Mouse (Mus musculus) gastrocnemius, postnatal 14 days (tissue): ENCODE measurements at regions not wholly inside any gene's neighbourhood (a gene's known extent, or its start where the extent isn't known, plus 50 kb on each side); places are given as distances from the start of the nearest gene placed in this dataset.

ENCODE experiments used
- DNase-seq: peaks from one replicate; pipeline ENCODE4 v3.0.0; 2021; ENCODE audit warnings: mixed read lengths
- intact Hi-C: fragments of 180-260 bp; cut with DNase I; formaldehyde crosslinking; loops from one replicate; pipeline ENCODE4 v1.15.1; 2025; ENCODE audit warnings: low total_unique reads

GRCm38 (mm10) chr19:32881443-32881842, 124.1 kb downstream of the Pten start:
- intact Hi-C loops: no loop called here
- no peak for DNase-seq

GRCm38 (mm10) chr19:32884279-32884678, 127.0 kb downstream of the Pten start:
- intact Hi-C loops: no loop called here
- no peak for DNase-seq

GRCm38 (mm10) chr19:32885481-32886131, 128.3 kb downstream of the Pten start:
- no peak for DNase-seq
- intact Hi-C loops: no loop called here

- intact Hi-C loops: no loop called here
- no peak for DNase-seq
These were observed 129.9 kb downstream of the Pten start for GRCm38 (mm10) chr19:32887190-32887589.

DNA sequence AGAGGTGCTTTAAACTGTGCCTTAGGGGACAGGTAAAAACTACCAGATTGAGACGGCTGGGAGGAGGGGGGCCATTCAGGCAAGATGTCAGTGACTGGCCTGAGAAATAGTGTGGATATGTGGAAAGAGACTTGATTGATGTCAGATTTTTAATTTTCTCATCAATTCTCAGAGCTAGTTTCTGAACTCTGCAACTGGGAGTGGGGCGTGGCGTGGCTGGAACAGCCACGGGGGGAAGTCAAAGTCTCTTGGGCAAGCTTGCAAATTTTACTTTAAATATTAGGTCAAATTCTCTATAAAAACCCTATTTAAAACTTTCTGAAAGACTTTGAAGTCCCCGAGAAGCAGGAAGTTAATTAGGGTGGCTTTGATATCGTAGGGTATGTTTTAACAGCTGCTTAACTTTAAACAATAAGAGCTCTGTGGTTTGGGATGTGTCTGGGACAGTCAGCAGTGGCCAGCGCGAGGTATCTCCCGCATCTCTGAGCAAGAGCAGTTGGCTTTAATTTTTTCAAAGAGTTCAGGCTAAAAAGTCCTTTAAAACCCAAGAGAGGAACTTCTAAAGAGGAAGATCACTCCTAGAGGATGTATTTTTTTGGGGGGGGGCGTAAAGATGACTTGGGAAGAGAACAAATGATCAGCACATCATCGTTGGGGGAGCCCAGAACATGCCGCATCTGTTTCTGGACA, 131.5 kb downstream of the Pten start:
- DNase-seq: no peak
- intact Hi-C loops: no loop called here

DNA sequence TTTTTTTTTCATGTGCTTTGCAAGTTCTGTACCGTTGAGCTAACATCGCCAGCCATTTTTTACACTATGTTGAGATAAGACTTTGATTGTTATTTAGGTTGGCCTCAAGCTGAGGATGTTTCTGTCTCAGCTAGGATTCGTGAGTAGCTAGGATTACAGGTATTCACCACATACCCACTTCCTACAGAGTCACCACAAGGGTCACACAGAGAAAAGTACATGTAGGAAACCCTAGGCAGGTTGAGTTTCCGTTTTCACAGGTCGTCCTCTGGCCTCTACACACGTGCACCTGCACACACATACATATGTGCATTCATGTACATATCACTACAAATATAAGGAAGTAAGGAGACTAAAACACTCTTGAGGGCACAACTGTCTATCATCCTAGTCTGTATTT, 133.5 kb downstream of the Pten start:
- intact Hi-C loops: no loop called here
- no peak for DNase-seq

DNA sequence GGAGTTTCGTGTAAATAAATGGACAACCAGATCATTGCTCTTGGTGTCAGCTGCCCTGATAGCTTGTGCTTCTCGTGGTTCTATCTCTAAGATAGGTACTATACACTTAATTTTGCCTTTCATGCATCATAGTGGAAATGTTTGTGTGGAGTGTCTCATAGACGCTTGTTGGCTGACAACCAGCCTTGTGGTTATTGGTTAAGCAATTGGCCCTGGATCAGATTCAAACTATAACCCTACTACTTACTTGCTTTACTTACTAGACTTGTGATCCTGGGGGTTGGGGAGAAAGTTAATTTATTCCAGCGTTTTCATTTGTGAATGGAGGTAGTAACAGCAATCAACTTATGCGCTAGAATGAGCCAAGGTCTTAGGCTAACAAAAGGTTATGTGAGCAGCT, 135.2 kb downstream of the Pten start:
- intact Hi-C loops: no loop called here
- no peak for DNase-seq

GRCm38 (mm10) chr19:32903454-32904108, 146.3 kb downstream of the Pten start:
- DNase-seq: peak; percentile 59
- intact Hi-C loops: no loop called here

DNA sequence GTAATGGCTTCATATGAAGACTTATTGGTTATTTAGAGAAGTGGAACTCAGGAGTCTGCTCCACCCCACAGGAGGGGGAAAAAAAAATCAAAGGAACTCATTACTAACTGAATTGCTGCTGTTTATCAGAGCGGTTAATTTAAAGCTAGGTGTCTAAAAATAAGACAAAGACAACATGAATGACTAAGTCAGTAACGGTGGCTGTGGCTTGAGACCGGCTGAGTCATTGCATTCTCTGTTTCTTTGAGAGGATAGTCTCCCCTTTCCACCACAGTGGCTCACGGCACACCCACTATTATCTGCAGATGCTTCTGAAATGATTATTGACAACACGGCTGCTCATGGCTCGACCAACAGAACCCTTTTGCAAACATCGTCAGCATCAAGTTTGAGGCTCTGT, 147.2 kb downstream of the Pten start:
- no peak for DNase-seq
- intact Hi-C loops: no loop called here

GRCm38 (mm10) chr19:32905901-32906431, 148.7 kb downstream of the Pten start:
- intact Hi-C loops: no loop called here
- DNase-seq: no peak

- intact Hi-C loops: no loop called here
- no peak for DNase-seq
These were observed 149.5 kb downstream of the Pten start for GRCm38 (mm10) chr19:32906820-32907219.

DNA sequence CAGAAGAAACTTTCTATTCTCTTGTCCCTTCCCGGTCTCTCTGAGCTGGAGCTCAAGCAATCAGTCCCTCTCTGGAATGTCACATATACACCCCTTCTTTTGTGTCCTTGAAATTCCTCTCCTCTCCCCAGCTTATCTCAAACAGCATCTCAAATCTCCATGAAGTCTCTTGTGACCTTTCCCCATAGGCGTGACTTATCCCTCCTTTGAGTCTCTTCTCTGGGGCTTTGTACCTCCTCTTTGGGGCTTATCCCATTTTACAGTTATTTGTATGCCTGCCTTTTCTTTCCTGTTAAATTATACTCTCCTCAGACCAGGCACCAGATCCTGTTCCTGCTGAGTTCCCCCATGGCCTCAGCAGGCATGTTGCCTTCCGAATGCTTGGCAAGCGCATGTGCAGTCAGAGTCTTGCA, 152.8 kb downstream of the Pten start:
- no peak for DNase-seq
- intact Hi-C loops: no loop called here

DNA sequence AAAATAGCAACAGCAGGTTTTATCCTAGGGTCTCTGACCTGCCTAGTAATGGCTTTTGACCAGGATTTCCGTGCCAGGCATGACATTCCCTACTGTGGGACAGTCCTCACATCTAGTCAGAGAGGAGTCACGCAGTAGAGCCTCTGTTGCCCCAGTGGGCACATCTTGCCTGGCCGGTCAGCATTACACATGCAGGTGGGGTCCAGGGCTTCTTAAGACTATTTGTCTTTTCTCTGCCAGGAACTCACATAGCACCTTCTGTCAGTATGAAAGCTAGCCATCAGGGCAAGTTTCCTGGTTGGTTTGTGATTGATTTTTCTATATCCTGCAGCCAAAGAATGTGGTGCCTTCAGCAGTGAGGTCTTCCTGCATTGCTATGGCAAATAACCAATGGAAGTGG, 155.0 kb downstream of the Pten start:
- no peak for DNase-seq
- intact Hi-C loops: no loop called here

- intact Hi-C loops: no loop called here
- DNase-seq: no peak
These were observed 159.4 kb downstream of the Pten start for GRCm38 (mm10) chr19:32916507-32917280.

DNA sequence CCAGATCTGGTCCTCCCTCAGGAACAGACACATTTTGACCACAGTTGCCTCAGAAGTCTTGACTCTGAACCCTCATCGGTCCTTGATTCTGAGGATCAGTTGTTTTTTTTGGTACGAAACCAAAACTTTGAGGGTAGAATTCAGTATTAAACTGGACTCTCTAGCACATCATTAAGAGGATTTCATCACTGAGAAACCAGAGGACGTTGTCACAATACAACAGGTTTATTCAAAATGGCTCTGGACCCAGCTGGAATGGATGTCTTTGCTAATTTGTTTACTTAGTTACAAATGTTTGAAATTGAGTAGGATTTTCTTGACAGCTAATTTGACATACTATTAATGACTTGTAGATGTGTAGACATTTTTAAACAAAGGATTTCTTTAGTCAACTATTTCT, 163.7 kb downstream of the Pten start:
- intact Hi-C loops: no loop called here
- DNase-seq: no peak

DNA sequence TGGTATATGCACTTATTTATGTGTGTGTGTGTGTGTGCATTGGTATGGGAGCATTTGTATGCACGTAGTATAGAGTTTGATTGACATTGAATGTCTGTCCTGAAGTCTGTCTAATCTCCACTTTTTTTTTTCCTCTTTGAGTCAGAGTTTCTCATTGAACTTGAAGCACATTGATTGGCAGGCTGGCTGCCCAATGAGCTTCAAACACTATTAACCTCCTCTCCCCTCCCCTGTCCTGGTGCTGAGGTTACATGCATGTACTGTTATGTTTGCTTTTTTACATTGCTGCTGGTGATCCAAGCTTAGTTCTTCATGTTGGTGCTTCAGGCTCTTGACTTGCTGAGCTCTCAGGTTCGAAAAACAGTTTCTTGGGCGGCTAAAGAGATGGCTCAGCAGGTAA, 166.6 kb downstream of the Pten start:
- intact Hi-C loops: no loop called here
- DNase-seq: no peak

DNA sequence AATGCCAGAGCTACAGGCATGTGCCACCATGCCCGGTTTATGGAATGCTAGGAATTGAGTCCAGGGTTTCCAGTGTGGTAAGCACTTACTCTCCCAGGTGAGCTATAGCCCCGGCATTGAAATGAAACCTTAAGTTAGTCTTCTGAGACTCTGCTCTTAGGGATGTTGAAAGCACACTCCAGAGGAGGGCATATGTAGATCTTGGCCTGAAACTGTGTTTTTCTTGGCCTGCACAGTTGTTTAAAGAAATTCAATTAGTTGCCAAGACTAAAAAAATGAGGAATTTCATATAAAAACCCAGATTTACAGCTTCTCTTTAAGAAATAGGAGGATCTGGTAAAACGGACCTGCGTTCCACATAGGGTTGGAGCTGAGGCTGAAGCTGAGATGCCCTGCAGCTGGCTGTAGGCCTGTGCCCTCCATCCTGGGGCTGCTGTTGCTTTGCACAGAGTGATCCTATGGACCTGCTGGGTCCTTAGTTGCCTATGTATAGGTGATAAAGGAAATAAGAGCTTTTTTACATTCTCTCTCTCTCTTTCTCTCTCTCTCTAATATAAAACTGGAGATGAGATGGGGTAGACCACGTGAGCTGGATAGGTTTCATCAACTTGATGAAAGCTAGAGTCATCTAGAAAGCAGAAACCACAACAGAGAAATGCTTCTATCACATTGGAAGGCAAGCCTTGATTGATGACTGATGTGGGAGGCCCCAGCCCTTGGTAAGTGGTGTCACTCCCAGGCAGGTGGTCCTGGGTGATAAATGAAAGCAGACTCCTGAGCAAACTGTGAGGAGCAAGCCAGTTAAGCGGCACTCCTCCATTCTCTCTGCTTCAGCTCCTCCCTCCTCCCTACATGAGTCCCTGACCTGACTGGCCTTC, 168.6 kb downstream of the Pten start:
- DNase-seq: no peak
- intact Hi-C loops: no loop called here

DNA sequence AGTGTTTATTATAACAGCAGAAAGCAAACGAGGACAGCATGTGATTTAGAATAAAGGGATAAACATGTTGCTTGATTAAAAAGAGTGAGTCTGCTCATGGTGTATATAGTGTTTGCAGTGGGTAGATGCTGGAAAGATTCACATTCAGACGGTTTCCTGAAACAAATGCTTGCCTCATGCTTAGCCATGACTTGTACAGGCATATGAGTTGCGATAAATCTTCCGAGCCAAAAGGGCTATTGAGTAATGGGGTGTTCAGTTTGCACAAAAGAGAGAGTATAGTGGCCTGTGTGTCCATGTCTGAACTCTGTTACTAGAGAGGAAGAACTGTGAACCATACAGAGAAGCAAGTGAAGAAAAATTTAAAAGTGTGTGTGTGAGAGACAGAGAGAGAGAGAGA, 169.3 kb downstream of the Pten start:
- intact Hi-C loops: no loop called here

GRCm38 (mm10) chr19:32933676-32934075, 176.4 kb downstream of the Pten start:
- no peak for DNase-seq
- intact Hi-C loops: no loop called here

More for the DNA sequence above, 169.3 kb downstream of the Pten start:
- DNase-seq: no peak
